Mouse (Mus musculus) gastrocnemius, adult 18-20 months (tissue): Measurements from ENCODE around the gene Tbc1d9b. TPM values are rescaled to one million over a fixed set of nuclear protein-coding genes. Genes with fewer than 3 reads are reported as not detected.
A peak's percentile ranks its signal among the peaks of the same experiment; 100 is the strongest.
"Not testable (repeated sequence)": the region's sequence is repeated elsewhere in the genome, so short reads cannot be mapped to it uniquely, and the experiment has no call there.

ENCODE experiments used
- DNase-seq: peaks from one replicate; pipeline ENCODE4 v3.0.0; 2021; ENCODE audit warnings: low spot score
- long read RNA-seq, 2 experiments: library from polyadenylated mRNA; stranded (forward); transcript quantifications; one replicate each; pipeline ENCODE4 v2.0.0; 2021
- total RNA-seq, 2 experiments: library from RNA; stranded (reverse); gene quantifications; 2 replicates each; pipeline ENCODE4 v1.2.3; 2021

Tbc1d9b gene
- 10 to 100 TPM; 21.3 to 22.8 TPM for total RNA-seq
- long read RNA-seq, experiment 1, full-length matches to known transcripts: 37 of 56 reads
- long read RNA-seq, experiment 1, partial matches to known transcripts: 6 of 56 reads
- long read RNA-seq, experiment 1, other reads (novel, unspliced or antisense): 13 of 56 reads
- long read RNA-seq, experiment 2, full-length matches to known transcripts: 32 of 48 reads
- long read RNA-seq, experiment 2, partial matches to known transcripts: 6 of 48 reads
- long read RNA-seq, experiment 2, other reads (novel, unspliced or antisense): 10 of 48 reads

- peak; percentile 90 for DNase-seq
Measured at GRCm38 (mm10) chr11:50130811-50131766, at the start of gene Tbc1d9b. Gene Tbc1d9b, plus strand, starts transcription at chr11:50131396.

GRCm38 (mm10) chr11:50086211-50086610 is 45.0 kb upstream of the Tbc1d9b start:
- no peak for DNase-seq

- no peak for DNase-seq
Measured at GRCm38 (mm10) chr11:50089840-50090239, 41.4 kb upstream of the Tbc1d9b start.

- no peak for DNase-seq
Measured at GRCm38 (mm10) chr11:50090982-50091675, 40.1 kb upstream of the Tbc1d9b start.

GRCm38 (mm10) chr11:50091681-50092080 is 39.5 kb upstream of the Tbc1d9b start:
- no peak for DNase-seq

- no peak for DNase-seq
Measured at GRCm38 (mm10) chr11:50095661-50096060, 35.5 kb upstream of the Tbc1d9b start.

GRCm38 (mm10) chr11:50097091-50097490 is 34.1 kb upstream of the Tbc1d9b start:
- no peak for DNase-seq

- peak; percentile 7 for DNase-seq
Measured at GRCm38 (mm10) chr11:50098961-50099481, 32.2 kb upstream of the Tbc1d9b start.

GRCm38 (mm10) chr11:50099692-50100091 is 31.5 kb upstream of the Tbc1d9b start:
- DNase-seq: no peak

- DNase-seq: no peak
Measured at GRCm38 (mm10) chr11:50100548-50101307, 30.5 kb upstream of the Tbc1d9b start.

GRCm38 (mm10) chr11:50101962-50102361 is 29.2 kb upstream of the Tbc1d9b start:
- not testable (repeated sequence) for DNase-seq

GRCm38 (mm10) chr11:50104016-50104415 is 27.2 kb upstream of the Tbc1d9b start:
- no peak for DNase-seq

GRCm38 (mm10) chr11:50105237-50105636 is 26.0 kb upstream of the Tbc1d9b start:
- DNase-seq: no peak

- no peak for DNase-seq
Measured at GRCm38 (mm10) chr11:50106024-50106423, 25.2 kb upstream of the Tbc1d9b start.

- DNase-seq: no peak
Measured at GRCm38 (mm10) chr11:50108823-50109244, 22.4 kb upstream of the Tbc1d9b start.

- DNase-seq: peak; percentile 71
Measured at GRCm38 (mm10) chr11:50114329-50114728, 16.9 kb upstream of the Tbc1d9b start.

GRCm38 (mm10) chr11:50122631-50123081 is 8.5 kb upstream of the Tbc1d9b start:
- DNase-seq: no peak

- DNase-seq: no peak
Measured at GRCm38 (mm10) chr11:50127781-50128180, 3.4 kb upstream of the Tbc1d9b start.

- DNase-seq: no peak
Measured at GRCm38 (mm10) chr11:50131801-50132201, 605 bp downstream of the Tbc1d9b start.

- no peak for DNase-seq
Measured at GRCm38 (mm10) chr11:50132265-50132664, 1.1 kb downstream of the Tbc1d9b start.
